Mouse (Mus musculus) stomach, postnatal 0 days (tissue): ENCODE results near the gene Klf16. TPM values are rescaled to one million over a fixed set of nuclear protein-coding genes. Genes with fewer than 3 reads are reported as not detected.
A peak's percentile ranks its signal among the peaks of the same experiment; 100 is the strongest.

Experiments
- ATAC-seq: fragments of 200-750 bp; cut with Nextera tagmentation; 2 replicates; pipeline ENCODE4 v1.8.0; 2017; ENCODE audit not compliant: low FRiP score, low TSS enrichment
- DNase-seq: peaks from one replicate; pipeline ENCODE4 v3.0.0-alpha.2; 2016; ENCODE audit warnings: low spot score
- H3K27ac ChIP-seq: fragments of 300-500 bp; sonication (generic); replicated peaks from 2 replicates; pipeline ENCODE4 v1.5.1; 2014; ENCODE audit warnings: mild to moderate bottlenecking, control low read depth
- H3K27me3 ChIP-seq: fragments of 300-500 bp; sonication (generic); 2 replicates; pipeline ENCODE4 v1.6.1; 2014; ENCODE audit warnings: low read length; ENCODE audit not compliant: control insufficient read depth, insufficient read depth
- H3K36me3 ChIP-seq: fragments of 300-500 bp; sonication (generic); 2 replicates; pipeline ENCODE4 v1.6.1; 2014; ENCODE audit warnings: low read length, mixed read lengths; ENCODE audit not compliant: control insufficient read depth, insufficient read depth
- H3K4me1 ChIP-seq: fragments of 300-500 bp; sonication (generic); replicated peaks from 2 replicates; pipeline ENCODE4 v1.6.1; 2014; ENCODE audit warnings: antibody characterized with exemption; ENCODE audit not compliant: control insufficient read depth, insufficient read depth
- H3K4me2 ChIP-seq: fragments of 300-500 bp; sonication (generic); replicated peaks from 2 replicates; pipeline ENCODE4 v1.6.1; 2014; ENCODE audit warnings: low read depth, mild to moderate bottlenecking, control low read depth, moderate library complexity
- H3K4me3 ChIP-seq: fragments of 300-500 bp; sonication (generic); 2 replicates; pipeline ENCODE4 v1.5.1; 2014; ENCODE audit warnings: low read depth, low read length, control low read depth
- H3K9ac ChIP-seq: fragments of 300-500 bp; sonication (generic); 2 replicates; pipeline ENCODE4 v1.6.1; 2014; ENCODE audit warnings: mild to moderate bottlenecking, low read length, control low read depth, mixed read lengths
- H3K9me3 ChIP-seq: fragments of 300-500 bp; sonication (generic); 2 replicates; pipeline ENCODE4 v1.6.1; 2016; ENCODE audit warnings: low read length; ENCODE audit not compliant: control insufficient read depth
- CTCF ChIP-seq: IDR thresholded peaks from 2 replicates; pipeline ENCODE4 v1.5.1; 2016; ENCODE audit warnings: antibody characterized with exemption, low read depth, mild to moderate bottlenecking, moderate library complexity
- EP300 ChIP-seq: optimal IDR thresholded peaks from 2 replicates; pipeline ENCODE3; 2016; ENCODE audit warnings: antibody characterized with exemption
- WGBS: fragments of 180-500 bp; shearing (Covaris S2); extraction: QIAGEN DNeasy Blood & Tissue Kit; methylation state at CpG from one replicate; pipeline ENCODE4 v1.1.7; 2014; 5-methylcytosine and 5-hydroxymethylcytosine counted together
- polyA plus RNA-seq: library from polyadenylated mRNA; unstranded; fragments of >200 nt; fragmentation: Nextera tagmentation; extraction: Ambion mirVana; gene quantifications from 2 replicates; pipeline ENCODE4 v1.2.1, GENCODE M21; 2015

Klf16 gene
- polyA plus RNA-seq, 1 experiment from 2014 or later, result 8.3 TPM

DNA sequence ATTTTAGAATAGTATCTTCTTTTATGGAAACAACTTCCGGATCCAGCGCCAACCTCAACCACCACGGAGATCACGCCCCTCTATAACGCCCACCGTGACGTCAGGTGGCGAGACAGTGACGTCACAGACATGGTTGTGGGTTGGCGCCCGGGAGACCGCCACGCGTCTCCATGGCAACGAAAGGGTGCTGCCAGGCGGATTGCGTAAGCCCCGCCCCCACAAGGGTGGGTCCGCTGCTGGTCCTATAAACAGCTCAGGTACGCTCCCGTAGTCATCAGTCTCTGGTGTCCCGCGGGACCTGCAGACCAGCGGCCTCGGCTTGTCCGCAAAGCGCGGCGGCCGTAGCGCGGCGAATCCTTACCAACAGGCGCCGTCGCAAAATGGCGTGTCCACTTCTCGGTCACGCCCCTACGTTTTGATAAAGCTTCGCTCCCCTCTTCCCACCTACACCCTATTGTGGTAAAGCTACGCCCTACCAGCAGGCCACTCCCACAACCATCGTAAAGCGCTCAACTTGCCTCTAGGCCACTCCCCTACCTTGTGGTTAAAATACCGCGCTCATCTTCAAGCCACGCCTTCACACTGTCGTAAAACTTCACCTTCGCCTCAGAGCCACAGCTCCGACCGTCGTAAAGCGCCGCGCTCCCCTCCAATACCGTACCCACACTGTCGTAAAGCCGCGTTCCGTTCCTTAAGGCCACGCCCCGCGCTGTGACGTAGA, 45.0 kb upstream of the Klf16 start:
- DNase-seq, result peak; percentile 99
- ATAC-seq, result peak; percentile 96
- peak overlapping the region; percentile 59 for H3K9ac ChIP-seq

DNA sequence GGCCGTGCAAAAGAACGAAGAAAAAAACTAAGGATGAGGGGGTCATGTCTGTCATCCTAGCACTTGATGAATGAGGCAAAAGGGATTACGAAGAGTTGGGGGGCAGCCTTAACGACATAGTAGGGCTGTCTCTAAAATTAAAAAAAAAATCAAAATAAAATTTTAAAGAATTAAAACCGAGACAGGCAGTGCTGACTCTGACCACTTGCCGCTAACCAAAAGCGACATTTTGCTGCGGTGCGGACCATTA, 44.5 kb upstream of the Klf16 start:
- H3K9ac ChIP-seq, result peak overlapping the region; percentile 59
- peaks cover 5% of the 10 kb centered on the region; the same call in 1 of the 2 replicates for H3K4me1 ChIP-seq
- no peaks in the 10 kb centered on the region for H3K9me3 ChIP-seq
- under 1% methylated on average over 9 of the region's 9 CpGs for WGBS
- no peaks in the 10 kb centered on the region for H3K27me3 ChIP-seq
- DNase-seq (no peak), ATAC-seq (no peak)
- peak overlapping the region; percentile 88 for H3K27ac ChIP-seq
- H3K4me2 ChIP-seq, result peak overlapping the region; percentile 61
- H3K36me3 ChIP-seq, result no peaks in the 10 kb centered on the region; the same call in 1 of the 2 replicates
- peak overlapping the region; percentile 84 for H3K4me3 ChIP-seq
- TF ChIP-seq EP300 (no peak), CTCF (no peak)

More for the DNA sequence above, 45.0 kb upstream of the Klf16 start:
- under 1% methylated on average over 62 of the region's 64 CpGs for WGBS
- Histone ChIP-seq H3K27me3 (no peaks in the 10 kb centered on the region), H3K27ac (peak overlapping the region; percentile 93), H3K4me1 (peaks cover 5% of the 10 kb centered on the region; the same call in 1 of the 2 replicates), H3K9me3 (no peaks in the 10 kb centered on the region), H3K4me3 (peak overlapping the region; percentile 84), H3K4me2 (peak overlapping the region; percentile 61), H3K36me3 (no peaks in the 10 kb centered on the region; the same call in 1 of the 2 replicates)
- TF ChIP-seq CTCF (no peak; the same call in 1 of the 2 replicates), EP300 (no peak)

DNA sequence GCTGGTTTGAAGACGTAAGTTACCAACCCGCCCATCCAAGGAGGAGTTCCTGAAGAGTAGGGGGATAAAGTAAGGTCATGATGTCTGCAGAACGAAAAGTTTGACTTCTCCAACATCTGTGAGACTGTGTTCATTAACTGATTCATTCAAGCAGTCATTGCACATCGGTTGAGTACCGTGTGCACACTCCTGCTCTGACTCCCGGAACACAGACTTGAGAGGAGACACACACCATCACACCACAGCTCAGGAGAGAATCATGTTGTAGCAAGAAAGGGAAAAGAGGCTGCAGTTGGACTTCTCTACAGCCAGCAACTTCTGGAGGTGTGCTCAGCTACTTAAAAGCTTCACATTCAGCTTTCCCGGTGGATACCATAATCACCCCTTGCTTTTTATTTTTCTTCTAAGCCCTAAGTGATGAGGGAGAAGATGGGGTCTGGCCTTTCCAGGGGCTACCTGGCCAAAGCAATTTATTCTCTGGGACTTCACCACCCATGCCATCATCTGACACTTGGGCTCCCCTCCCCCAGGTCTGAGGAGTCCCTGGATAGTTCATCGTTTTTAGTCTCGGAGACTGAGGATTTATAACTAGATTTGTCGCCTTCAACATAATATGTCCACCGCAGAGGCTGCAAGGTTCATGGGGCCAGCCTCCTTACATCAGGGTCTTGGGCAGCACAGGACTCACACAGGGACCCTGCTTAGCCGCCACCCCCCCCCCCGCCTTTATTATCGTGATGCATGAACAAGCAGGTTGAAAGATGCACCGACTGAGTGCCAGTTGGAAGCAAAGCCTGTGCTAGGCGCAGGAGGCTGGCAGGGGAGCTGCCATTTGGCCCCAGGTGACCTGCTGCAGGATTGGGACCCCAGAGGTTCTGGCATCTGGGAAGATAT, 43.9 kb upstream of the Klf16 start:
- no peak for DNase-seq

GRCm38 (mm10) chr10:80620365-80620764, 43.2 kb upstream of the Klf16 start:
- H3K4me2 ChIP-seq, result no peak overlapping the region
- ATAC-seq, result no peak

More for the DNA sequence above, 43.9 kb upstream of the Klf16 start:
- Histone ChIP-seq H3K4me1 (peaks cover 5% of the 10 kb centered on the region; the same call in 1 of the 2 replicates), H3K4me2 (peak overlapping the region; percentile 61), H3K36me3 (no peaks in the 10 kb centered on the region; the same call in 1 of the 2 replicates), H3K4me3 (peak overlapping the region; percentile 84), H3K9ac (peak overlapping the region; percentile 59), H3K9me3 (no peaks in the 10 kb centered on the region), H3K27ac (peak overlapping the region; percentile 88), H3K27me3 (no peaks in the 10 kb centered on the region)
- TF ChIP-seq EP300 (no peak), CTCF (no peak)
- ATAC-seq, result no peak
- 54% methylated on average over 16 of the region's 16 CpGs for WGBS

DNA sequence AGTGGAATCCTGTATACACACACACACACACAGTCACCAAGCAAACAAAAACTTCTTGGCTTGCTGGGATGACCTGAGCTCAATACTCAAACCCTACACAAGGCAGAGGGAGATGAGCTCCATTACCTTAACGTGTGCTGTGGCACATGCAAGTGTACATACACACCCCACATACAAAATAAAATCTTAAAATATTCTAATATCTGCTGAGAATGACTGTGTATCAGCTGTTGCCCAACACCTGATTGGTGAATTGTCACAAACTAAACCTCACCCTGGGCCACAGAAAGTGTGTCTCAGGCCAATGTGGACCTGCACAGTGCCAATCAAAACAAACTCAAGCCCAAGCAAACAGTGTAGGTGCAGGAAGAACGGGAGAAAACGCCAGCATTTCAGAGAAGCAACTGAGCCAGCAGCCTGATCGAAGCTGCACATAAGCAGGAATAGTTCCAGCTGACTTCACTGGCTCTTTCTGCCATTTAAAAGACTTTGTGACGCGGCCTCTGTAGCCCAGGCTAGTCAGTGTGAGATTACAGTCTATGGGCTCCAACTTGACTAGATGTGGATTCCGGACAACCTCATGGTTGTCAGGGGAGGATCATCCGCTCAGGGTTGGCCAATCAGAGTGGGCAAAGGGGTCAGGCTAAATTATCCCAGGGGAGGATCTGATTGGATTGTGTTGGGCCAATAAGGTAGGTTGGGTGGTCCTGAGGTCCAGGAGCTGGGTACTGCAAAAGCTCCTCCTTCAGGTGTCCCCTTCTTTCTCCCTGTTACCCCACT, 42.5 kb upstream of the Klf16 start:
- no peaks in the 10 kb centered on the region for H3K9me3 ChIP-seq
- no peak overlapping the region for H3K27ac ChIP-seq
- H3K9ac ChIP-seq, result no peak overlapping the region; the same call in 1 of the 2 replicates
- H3K27me3 ChIP-seq, result no peaks in the 10 kb centered on the region
- no peak overlapping the region for H3K4me2 ChIP-seq
- WGBS, result 42% methylated on average over 8 of the region's 8 CpGs
- H3K4me3 ChIP-seq, result no peak overlapping the region
- no peak for DNase-seq
- ATAC-seq, result no peak
- no peak for TF ChIP-seq CTCF
- H3K36me3 ChIP-seq, result no peaks in the 10 kb centered on the region; the same call in 1 of the 2 replicates
- H3K4me1 ChIP-seq, result peaks cover 5% of the 10 kb centered on the region; the same call in 1 of the 2 replicates

More at GRCm38 (mm10) chr10:80620365-80620764, 43.2 kb upstream of the Klf16 start:
- no peak overlapping the region for H3K4me3 ChIP-seq
- no peak overlapping the region for H3K9ac ChIP-seq
- no peak for DNase-seq
- TF ChIP-seq CTCF, result no peak
- no peak for TF ChIP-seq EP300
- no peaks in the 10 kb centered on the region for H3K27me3 ChIP-seq
- peaks cover 5% of the 10 kb centered on the region; the same call in 1 of the 2 replicates for H3K4me1 ChIP-seq
- no peak overlapping the region for H3K27ac ChIP-seq
- H3K36me3 ChIP-seq, result no peaks in the 10 kb centered on the region; the same call in 1 of the 2 replicates
- H3K9me3 ChIP-seq, result no peaks in the 10 kb centered on the region
- WGBS, result 84% methylated on average over 9 of the region's 9 CpGs
